Mouse (Mus musculus): ENCODE results near the gene Ndufb6. TPM values are rescaled to one million over a fixed set of nuclear protein-coding genes. Genes with fewer than 3 reads are reported as not detected.
"Not testable (repeated sequence)": the region's sequence is repeated elsewhere in the genome, so short reads cannot be mapped to it uniquely, and the experiment has no call there.

Ndufb6 gene
- total RNA-seq (2021), result 100 to 1,000 TPM; 213 to 214 TPM
- long read RNA-seq, experiment 1, transcript Ndufb6-201 (4 exons, 659 nt), result major isoform, 90 of 93 reads
- long read RNA-seq, experiment 1, partial matches to known transcripts, result 1 of 93 reads
- long read RNA-seq, experiment 1, other reads (novel, unspliced or antisense), result 0 of 93 reads
- long read RNA-seq, experiment 2, transcript Ndufb6-201 (4 exons, 659 nt), result major isoform, 243 of 252 reads
- long read RNA-seq, experiment 2, transcript Ndufb6-202 (3 exons, 480 nt), result minor isoform, 6 of 252 reads
- long read RNA-seq, experiment 2, partial matches to known transcripts, result 0 of 252 reads
- long read RNA-seq, experiment 2, other reads (novel, unspliced or antisense), result 3 of 252 reads

- DNase-seq (ENCODE audit: low spot score in 2 of 2), result peak; percentile 90 to 93
Measured at GRCm38 (mm10) chr4:40279276-40279900, at the start of gene Ndufb6. Gene Ndufb6 (minus strand): TSS chr4:40279421.

- no peak for DNase-seq (ENCODE audit: low spot score in 2 of 2)
Measured at GRCm38 (mm10) chr4:40327161-40327560, 47.9 kb upstream of the Ndufb6 start.

- DNase-seq (ENCODE audit: low spot score in 2 of 2), result no peak
Measured at GRCm38 (mm10) chr4:40324620-40325019, 45.4 kb upstream of the Ndufb6 start.

GRCm38 (mm10) chr4:40317404-40317803 is 38.2 kb upstream of the Ndufb6 start:
- no peak for DNase-seq (ENCODE audit: low spot score in 2 of 2)

GRCm38 (mm10) chr4:40313026-40313425 is 33.8 kb upstream of the Ndufb6 start:
- no peak for DNase-seq (ENCODE audit: low spot score in 2 of 2)

- no peak for DNase-seq (ENCODE audit: low spot score in 2 of 2)
Measured at GRCm38 (mm10) chr4:40312213-40312612, 33.0 kb upstream of the Ndufb6 start.

GRCm38 (mm10) chr4:40310796-40311383 is 31.7 kb upstream of the Ndufb6 start:
- DNase-seq (ENCODE audit: low spot score in 2 of 2), result no peak

GRCm38 (mm10) chr4:40309682-40310081 is 30.5 kb upstream of the Ndufb6 start:
- no peak for DNase-seq (ENCODE audit: low spot score in 2 of 2)

GRCm38 (mm10) chr4:40302445-40303125 is 23.4 kb upstream of the Ndufb6 start:
- no peak for DNase-seq (ENCODE audit: low spot score in 2 of 2)

GRCm38 (mm10) chr4:40301076-40301789 is 22.0 kb upstream of the Ndufb6 start:
- peak; percentile 83 to 87 for DNase-seq (ENCODE audit: low spot score in 2 of 2)

GRCm38 (mm10) chr4:40299169-40299568 is 19.9 kb upstream of the Ndufb6 start:
- no peak for DNase-seq (ENCODE audit: low spot score in 2 of 2)

GRCm38 (mm10) chr4:40291511-40291910 is 12.3 kb upstream of the Ndufb6 start:
- not testable (repeated sequence) for DNase-seq (ENCODE audit: low spot score in 2 of 2)

GRCm38 (mm10) chr4:40289046-40289445 is 9.8 kb upstream of the Ndufb6 start:
- DNase-seq (ENCODE audit: low spot score in 2 of 2), result no peak

GRCm38 (mm10) chr4:40287415-40287814 is 8.2 kb upstream of the Ndufb6 start:
- no peak for DNase-seq (ENCODE audit: low spot score in 2 of 2)

GRCm38 (mm10) chr4:40285582-40285981 is 6.4 kb upstream of the Ndufb6 start:
- DNase-seq (ENCODE audit: low spot score in 2 of 2), result peak; percentile 62 to 73

- DNase-seq (ENCODE audit: low spot score in 2 of 2), result peak in 1 of 2 experiments; percentile 15
Measured at GRCm38 (mm10) chr4:40278880-40279275, 343 bp downstream of the Ndufb6 start.

- peak; percentile 96 to 97 for DNase-seq (ENCODE audit: low spot score in 2 of 2)
Measured at GRCm38 (mm10) chr4:40269430-40270032, 9.7 kb downstream of the Ndufb6 start, which contains the start of the genes Smim27 and Topors. Gene Smim27 (plus strand): TSS chr4:40269579. Gene Topors (minus strand): TSS chr4:40269850.

GRCm38 (mm10) chr4:40268835-40269234 is 10.4 kb downstream of the Ndufb6 start:
- DNase-seq (ENCODE audit: low spot score in 2 of 2), result peak in 1 of 2 experiments; percentile 37

GRCm38 (mm10) chr4:40268204-40268813 is 10.9 kb downstream of the Ndufb6 start:
- DNase-seq (ENCODE audit: low spot score in 2 of 2), result peak; percentile 92 to 94

- no peak for DNase-seq (ENCODE audit: low spot score in 2 of 2)
Measured at GRCm38 (mm10) chr4:40267681-40268080, 11.5 kb downstream of the Ndufb6 start.

Data from layer of hippocampus, postnatal 14 days (tissue).